Mouse (Mus musculus): ENCODE data around the gene Abcb9. TPM values are rescaled to one million over a fixed set of nuclear protein-coding genes. Genes with fewer than 3 reads are reported as not detected.
A peak's percentile ranks its signal among the peaks of the same experiment; 100 is the strongest.

Abcb9 gene
- total RNA-seq (2014; fragmentation: Nextera tagmentation) (5.2 and 9.3 TPM in 2 replicates), total RNA-seq (2017) (0.95 and 3.5 TPM in 2 replicates)

GRCm38 (mm10) chr5:124095596-124096232 is at the start of gene Abcb9:
Gene Abcb9, minus strand, starts transcription at chr5:124095798.
- peak; percentile 85 for ATAC-seq (replicated peaks; ENCODE audit: low FRiP score, low TSS enrichment, poor library complexity, severe bottlenecking)

- ATAC-seq (replicated peaks; ENCODE audit: low FRiP score, low TSS enrichment, poor library complexity, severe bottlenecking) = no peak
Observed at GRCm38 (mm10) chr5:124138066-124138465, 42.5 kb upstream of the Abcb9 start.

- ATAC-seq (replicated peaks; ENCODE audit: low FRiP score, low TSS enrichment, poor library complexity, severe bottlenecking) = no peak
Observed at GRCm38 (mm10) chr5:124134261-124134660, 38.7 kb upstream of the Abcb9 start.

GRCm38 (mm10) chr5:124125093-124125492 is 29.5 kb upstream of the Abcb9 start:
- ATAC-seq (replicated peaks; ENCODE audit: low FRiP score, low TSS enrichment, poor library complexity, severe bottlenecking) = no peak

- no peak for ATAC-seq (replicated peaks; ENCODE audit: low FRiP score, low TSS enrichment, poor library complexity, severe bottlenecking)
Observed at GRCm38 (mm10) chr5:124122357-124122756, 26.8 kb upstream of the Abcb9 start.

GRCm38 (mm10) chr5:124119204-124119603 is 23.6 kb upstream of the Abcb9 start:
- no peak for ATAC-seq (replicated peaks; ENCODE audit: low FRiP score, low TSS enrichment, poor library complexity, severe bottlenecking)

GRCm38 (mm10) chr5:124115990-124116845 is 20.6 kb upstream of the Abcb9 start, which contains the start of gene Arl6ip4:
Gene Arl6ip4, plus strand, starts transcription at chr5:124116089.
- ATAC-seq (replicated peaks; ENCODE audit: low FRiP score, low TSS enrichment, poor library complexity, severe bottlenecking) = no peak

- ATAC-seq (replicated peaks; ENCODE audit: low FRiP score, low TSS enrichment, poor library complexity, severe bottlenecking) = no peak
Observed at GRCm38 (mm10) chr5:124115531-124115930, 19.9 kb upstream of the Abcb9 start.

- no peak for ATAC-seq (replicated peaks; ENCODE audit: low FRiP score, low TSS enrichment, poor library complexity, severe bottlenecking)
Observed at GRCm38 (mm10) chr5:124114276-124115025, 18.9 kb upstream of the Abcb9 start.

- peak; percentile 45 for ATAC-seq (replicated peaks; ENCODE audit: low FRiP score, low TSS enrichment, poor library complexity, severe bottlenecking)
Observed at GRCm38 (mm10) chr5:124113030-124113429, 17.4 kb upstream of the Abcb9 start.

GRCm38 (mm10) chr5:124112531-124112930 is 16.9 kb upstream of the Abcb9 start:
- ATAC-seq (replicated peaks; ENCODE audit: low FRiP score, low TSS enrichment, poor library complexity, severe bottlenecking) = peak; percentile 7

- peak; percentile 83 for ATAC-seq (replicated peaks; ENCODE audit: low FRiP score, low TSS enrichment, poor library complexity, severe bottlenecking)
Observed at GRCm38 (mm10) chr5:124111742-124112497, 16.3 kb upstream of the Abcb9 start, which contains the start of gene Ogfod2. Gene Ogfod2, plus strand, starts transcription at chr5:124112297.

GRCm38 (mm10) chr5:124111077-124111741 is 15.6 kb upstream of the Abcb9 start:
- ATAC-seq (replicated peaks; ENCODE audit: low FRiP score, low TSS enrichment, poor library complexity, severe bottlenecking) = no peak

GRCm38 (mm10) chr5:124103552-124103951 is 8.0 kb upstream of the Abcb9 start:
- no peak for ATAC-seq (replicated peaks; ENCODE audit: low FRiP score, low TSS enrichment, poor library complexity, severe bottlenecking)

GRCm38 (mm10) chr5:124103020-124103419 is 7.4 kb upstream of the Abcb9 start:
- ATAC-seq (replicated peaks; ENCODE audit: low FRiP score, low TSS enrichment, poor library complexity, severe bottlenecking) = no peak

- ATAC-seq (replicated peaks; ENCODE audit: low FRiP score, low TSS enrichment, poor library complexity, severe bottlenecking) = no peak
Observed at GRCm38 (mm10) chr5:124102326-124102725, 6.7 kb upstream of the Abcb9 start.

GRCm38 (mm10) chr5:124100128-124101044 is 4.8 kb upstream of the Abcb9 start:
- no peak for ATAC-seq (replicated peaks; ENCODE audit: low FRiP score, low TSS enrichment, poor library complexity, severe bottlenecking)

- no peak for ATAC-seq (replicated peaks; ENCODE audit: low FRiP score, low TSS enrichment, poor library complexity, severe bottlenecking)
Observed at GRCm38 (mm10) chr5:124098923-124099322, 3.3 kb upstream of the Abcb9 start.

All from megakaryocyte-erythroid progenitor cell, adult 5-6 weeks (primary cell).